ENCODE assay signal across 8 mouse cellular contexts in genomic region chr10:51153484-51153985, GRCm38 (mm10).
A peak's percentile ranks its signal among the peaks of the same experiment; 100 is the strongest.
DNase-seq lines count a peak whose midpoint lies in the region; ATAC-seq and TF ChIP-seq lines count a peak whose summit lies in the region.

No protein-coding gene starts in this region.

- no peaks in the 10 kb centered on the region for H3K36me3 ChIP-seq in forebrain, postnatal 0 days (ENCODE audit: insufficient read depth)
- H3K36me3 ChIP-seq in midbrain, embryonic 12.5 days = no peaks in the 10 kb centered on the region
- no peaks in the 10 kb centered on the region for H3K36me3 ChIP-seq in liver, embryonic 12.5 days

- 0 out of 2 replicates have a peak overlapping the region, but pooled peaks have one; percentile 19 for H3K9ac ChIP-seq in forebrain, postnatal 0 days
- no peak overlapping the region for H3K9ac ChIP-seq in midbrain, embryonic 12.5 days (replicated peaks)
- no peak overlapping the region for H3K9ac ChIP-seq in liver, embryonic 12.5 days

- peak overlapping the region; percentile 19 for H3K4me3 ChIP-seq in forebrain, postnatal 0 days (ENCODE audit: low read depth, low read length)
- H3K4me3 ChIP-seq in midbrain, embryonic 12.5 days = peak overlapping the region; percentile 25
- no peak overlapping the region for H3K4me3 ChIP-seq in liver, embryonic 12.5 days

- H3K4me1 ChIP-seq in forebrain, postnatal 0 days (ENCODE audit: insufficient read depth) = peaks cover 5% of the 10 kb centered on the region
- H3K4me1 ChIP-seq in midbrain, embryonic 12.5 days = peaks cover 19% of the 10 kb centered on the region
- H3K4me1 ChIP-seq in liver, embryonic 12.5 days = no peaks in the 10 kb centered on the region

- peak overlapping the region; percentile 42 for H3K4me2 ChIP-seq in forebrain, postnatal 0 days (ENCODE audit: low read depth)
- H3K4me2 ChIP-seq in midbrain, embryonic 12.5 days (replicated peaks) = peak overlapping the region; percentile 49
- no peak overlapping the region for H3K4me2 ChIP-seq in liver, embryonic 12.5 days

- H3K27me3 ChIP-seq in forebrain, postnatal 0 days (ENCODE audit: insufficient read depth, low read length) = no peaks in the 10 kb centered on the region
- peaks cover 23% of the 10 kb centered on the region for H3K27me3 ChIP-seq in midbrain, embryonic 12.5 days
- no peaks in the 10 kb centered on the region for H3K27me3 ChIP-seq in liver, embryonic 12.5 days (replicated peaks)

- no peaks in the 10 kb centered on the region for H3K9me3 ChIP-seq in forebrain, postnatal 0 days (ENCODE audit: low read length)
- no peaks in the 10 kb centered on the region for H3K9me3 ChIP-seq in midbrain, embryonic 12.5 days
- no peaks in the 10 kb centered on the region for H3K9me3 ChIP-seq in liver, embryonic 12.5 days (replicated peaks)

- 6% methylated on average over 13 of the region's 13 CpGs for WGBS in forebrain, postnatal 0 days
- WGBS in midbrain, embryonic 12.5 days = 8% methylated on average over 13 of the region's 13 CpGs
- WGBS in liver, embryonic 12.5 days (ENCODE audit: insufficient replicate concordance) = 50% methylated on average over 13 of the region's 13 CpGs

- DNase-seq in frontal cortex, postnatal 14 days (ENCODE audit: low spot score in 2 of 2) = peak; percentile 4
- peak; percentile 1 for DNase-seq in ZHBTc4 (ENCODE audit: low read depth, low spot score)
- peak; percentile 59 for DNase-seq in forebrain, postnatal 0 days
- DNase-seq in urinary bladder, adult 2 months (ENCODE audit: low spot score) = no peak
- no peak for DNase-seq in left cerebral cortex, adult 8-10 months (ENCODE audit: low spot score in 2 of 2)

- no peak for ATAC-seq in frontal cortex, adult (ENCODE audit: low TSS enrichment)
- ATAC-seq in forebrain, postnatal 0 days = peak; percentile 89
- ATAC-seq in midbrain, embryonic 12.5 days (ENCODE audit: low FRiP score, low read depth) = peak; percentile 96
- ATAC-seq in liver, embryonic 12.5 days = no peak

- no peak for TF ChIP-seq CTCF in forebrain, postnatal 0 days (IDR thresholded peaks at IDR 0.05; ENCODE audit: low read depth)

- no peak overlapping the region for H3K27ac ChIP-seq in forebrain, postnatal 0 days (ENCODE audit: low read depth, low read length)
- peak overlapping the region; percentile 69 for H3K27ac ChIP-seq in midbrain, embryonic 12.5 days (replicated peaks)
- H3K27ac ChIP-seq in liver, embryonic 12.5 days = no peak overlapping the region

Comparison
In these comparisons a context has a peak if more than half of its experiments do, and no peak if none do; other contexts are left out.
1. DNase-seq: peak in frontal cortex, postnatal 14 days (2 of 2), ZHBTc4 (single experiment) and forebrain, postnatal 0 days (single experiment); none in urinary bladder, adult 2 months (single experiment) and left cerebral cortex, adult 8-10 months (0 of 2).
2. ATAC-seq: peak in forebrain, postnatal 0 days (single experiment) and midbrain, embryonic 12.5 days (single experiment); none in frontal cortex, adult (single experiment) and liver, embryonic 12.5 days (single experiment).